Mouse (Mus musculus) 416B (cell line): ENCODE measurements around the gene Wdr45b.
A peak's percentile ranks its signal among the peaks of the same experiment; 100 is the strongest.
"Not testable (repeated sequence)": the region's sequence is repeated elsewhere in the genome, so short reads cannot be mapped to it uniquely, and the experiment has no call there.

Source experiments
- DNase-seq: peaks from one replicate; pipeline ENCODE4 v3.0.0; 2011; ENCODE audit warnings: low read depth

Wdr45b gene

GRCm38 (mm10) chr11:121328206-121328605 lies 26.0 kb downstream of the Wdr45b start:
- DNase-seq = no peak

GRCm38 (mm10) chr11:121326681-121327080 lies 27.6 kb downstream of the Wdr45b start:
- no peak for DNase-seq

GRCm38 (mm10) chr11:121326034-121326433 lies 28.2 kb downstream of the Wdr45b start:
- DNase-seq = no peak

- not testable (repeated sequence) for DNase-seq
Observed at GRCm38 (mm10) chr11:121307712-121308111, 46.5 kb downstream of the Wdr45b start.

- DNase-seq = no peak
Observed at GRCm38 (mm10) chr11:121306608-121307007, 47.6 kb downstream of the Wdr45b start.

GRCm38 (mm10) chr11:121305371-121305770 lies 48.9 kb downstream of the Wdr45b start:
- no peak for DNase-seq

GRCm38 (mm10) chr11:121300265-121300664 lies 54.0 kb downstream of the Wdr45b start:
- DNase-seq = no peak

- DNase-seq = no peak
Observed at GRCm38 (mm10) chr11:121298493-121298892, 55.8 kb downstream of the Wdr45b start.

- no peak for DNase-seq
Observed at GRCm38 (mm10) chr11:121294771-121295170, 59.5 kb downstream of the Wdr45b start.

- DNase-seq = peak; percentile 51
Observed at GRCm38 (mm10) chr11:121289859-121290258, 64.4 kb downstream of the Wdr45b start.

- DNase-seq = no peak
Observed at GRCm38 (mm10) chr11:121282911-121283310, 71.3 kb downstream of the Wdr45b start.

- peak; percentile 36 for DNase-seq
Observed at GRCm38 (mm10) chr11:121278011-121278410, 76.2 kb downstream of the Wdr45b start.

- DNase-seq = no peak
Observed at GRCm38 (mm10) chr11:121277516-121277915, 76.7 kb downstream of the Wdr45b start.
